Comparison of ENCODE assay signal across 15 mouse cellular contexts in genomic region chr5:141984322-141984721, GRCm38 (mm10).
DNase-seq lines count a peak whose midpoint lies in the region; TF ChIP-seq lines count a peak whose summit lies in the region.
"Had no signal": no experiment of that assay in that cellular context is flagged by ENCODE, and none has a peak within 500 bp of the region (broad histone marks: within the 10 kb centered on the region; RNA-seq: fewer than 3 reads in every experiment).

No protein-coding gene starts in this region.

- TF ChIP-seq POLR2A in cerebellum, adult 2 months (IDR thresholded peaks at IDR 0.05; ENCODE audit: borderline replicate concordance, insufficient read depth, low read length), result no peak
- no peak for TF ChIP-seq POLR2A in cortical plate, adult 2 months (IDR thresholded peaks at IDR 0.05; ENCODE audit: extremely low read depth, insufficient read depth, low read length)

- peaks cover 4% of the 10 kb centered on the region for H3K9me3 ChIP-seq in E14TG2a.4 (ENCODE audit: low read length)
- H3K9me3 ChIP-seq: hindbrain, embryonic 15.5 days; midbrain, embryonic 13.5 days; stomach, embryonic 15.5 days had no signal

- H3K4me3 ChIP-seq in cerebellum, adult 2 months (replicated peaks; ENCODE audit: insufficient read depth, low read depth, low read length), result no peak overlapping the region
- H3K4me3 ChIP-seq in layer of hippocampus, adult 2 months, result no peak overlapping the region
- H3K4me3 ChIP-seq in E14TG2a.4 (replicated peaks; ENCODE audit: low read length), result no peak overlapping the region
- no peak overlapping the region for H3K4me3 ChIP-seq in cortical plate, adult 2 months (ENCODE audit: insufficient read depth, low read length)
- H3K4me3 ChIP-seq: gastrocnemius, adult 2 months; hindbrain, embryonic 15.5 days; left cerebral cortex, adult 2 months; midbrain, embryonic 13.5 days; myocyte; stomach, embryonic 15.5 days had no signal

- DNase-seq in cerebellum, adult 2 months, result no peak
- no peak for DNase-seq in cerebellum, postnatal 25 days
- DNase-seq in layer of hippocampus, adult 2 months (ENCODE audit: low spot score in 2 of 2), result no peak
- DNase-seq in layer of hippocampus, postnatal 36 days, result no peak
- DNase-seq in frontal cortex, postnatal 36 days (ENCODE audit: low spot score in 2 of 2), result no peak
- no peak for DNase-seq in cerebellum, adult 9-11 months

- no peaks in the 10 kb centered on the region for H3K36me3 ChIP-seq in E14TG2a.4 (ENCODE audit: insufficient read depth, low read length)
- H3K36me3 ChIP-seq: hindbrain, embryonic 15.5 days; midbrain, embryonic 13.5 days; stomach, embryonic 15.5 days had no signal

- WGBS in cerebellum, adult 2 months, result 87% methylated on average over 4 of the region's 4 CpGs

- TF ChIP-seq CTCF in cerebellum, adult 2 months (IDR thresholded peaks at IDR 0.05; ENCODE audit: borderline replicate concordance, insufficient read depth, low read depth, low read length), result peak; percentile 21; the same call in 1 of the 2 replicates
- peak; percentile 42 for TF ChIP-seq CTCF in layer of hippocampus, adult 2 months (conservative IDR thresholded peaks at IDR 0.05)
- TF ChIP-seq CTCF in E14TG2a.4 (conservative IDR thresholded peaks at IDR 0.05; ENCODE audit: low read length), result peak; percentile 31
- 0 out of 2 replicates have a peak, but pooled peaks have one; percentile 19 for TF ChIP-seq CTCF in cortical plate, adult 2 months (IDR thresholded peaks at IDR 0.05; ENCODE audit: extremely low read depth, insufficient read depth, low read length)

- H3K27me3 ChIP-seq in cerebellum, adult 2 months (ENCODE audit: control insufficient read depth, insufficient read depth, low read length), result no peaks in the 10 kb centered on the region
- peaks cover 13% of the 10 kb centered on the region for H3K27me3 ChIP-seq in E14TG2a.4 (ENCODE audit: insufficient read depth, low read length)
- H3K27me3 ChIP-seq: hindbrain, embryonic 15.5 days; stomach, embryonic 15.5 days had no signal

- H3K4me1 ChIP-seq in cerebellum, adult 2 months (ENCODE audit: control insufficient read depth, insufficient read depth, low read length), result no peaks in the 10 kb centered on the region; the same call in 1 of the 2 replicates
- H3K4me1 ChIP-seq in E14TG2a.4 (replicated peaks; ENCODE audit: low read depth, low read length), result peaks cover 14% of the 10 kb centered on the region
- H3K4me1 ChIP-seq in cortical plate, adult 2 months (ENCODE audit: control insufficient read depth, insufficient read depth, low read length), result no peaks in the 10 kb centered on the region; the same call in 1 of the 2 replicates
- H3K4me1 ChIP-seq: stomach, embryonic 15.5 days had no signal

- no peak overlapping the region for H3K27ac ChIP-seq in cerebellum, adult 2 months (ENCODE audit: insufficient read depth, low read length)
- H3K27ac ChIP-seq in layer of hippocampus, adult 2 months, result no peak overlapping the region
- no peak overlapping the region for H3K27ac ChIP-seq in cortical plate, adult 2 months (ENCODE audit: insufficient read depth, low read length)
- H3K27ac ChIP-seq: gastrocnemius, adult 2 months; hindbrain, embryonic 15.5 days; left cerebral cortex, adult 2 months; macrophage; midbrain, embryonic 13.5 days; stomach, embryonic 15.5 days had no signal
